Mouse (Mus musculus): ENCODE data around the gene Lsm7. TPM values are rescaled to one million over a fixed set of nuclear protein-coding genes. Genes with fewer than 3 reads are reported as not detected.
A peak's percentile ranks its signal among the peaks of the same experiment; 100 is the strongest.
"Not testable (repeated sequence)": the region's sequence is repeated elsewhere in the genome, so short reads cannot be mapped to it uniquely, and the experiment has no call there.

Lsm7 gene
- polyA plus RNA-seq, 1 experiment from 2014 or later: 218 TPM

GRCm38 (mm10) chr10:80836949-80837379, 18.0 kb downstream of the Lsm7 start:
- Histone ChIP-seq H3K9ac (ENCODE audit: low read depth, low read length) (no peak overlapping the region), H3K4me1 (ENCODE audit: control insufficient read depth, insufficient read depth, low read length) (peaks cover 31% of the 10 kb centered on the region), H3K27ac (ENCODE audit: low read depth, low read length) (peak overlapping the region; percentile 2; the same call in 1 of the 2 replicates), H3K9me3 (replicated peaks; ENCODE audit: control insufficient read depth, low read length) (no peaks in the 10 kb centered on the region), H3K4me3 (ENCODE audit: low read depth, low read length) (no peak overlapping the region), H3K36me3 (ENCODE audit: control insufficient read depth, insufficient read depth, low read length) (no peaks in the 10 kb centered on the region), H3K4me2 (no peak overlapping the region; the same call in 1 of the 2 replicates), H3K27me3 (ENCODE audit: control insufficient read depth, insufficient read depth, low read length) (peaks cover 57% of the 10 kb centered on the region)
- no peak for ATAC-seq (replicated peaks; ENCODE audit: insufficient number of reproducible peaks, low FRiP score, low TSS enrichment)
- 36% methylated on average over 7 of the region's 7 CpGs for WGBS (ENCODE audit: insufficient replicate concordance)

GRCm38 (mm10) chr10:80835617-80836016, 19.4 kb downstream of the Lsm7 start:
- Histone ChIP-seq H3K9ac (ENCODE audit: low read depth, low read length) (0 out of 2 replicates have a peak overlapping the region, but pooled peaks have one; percentile 17), H3K4me3 (ENCODE audit: low read depth, low read length) (peak overlapping the region; percentile 21; the same call in 1 of the 2 replicates), H3K27me3 (ENCODE audit: control insufficient read depth, insufficient read depth, low read length) (peaks cover 49% of the 10 kb centered on the region), H3K4me2 (no peak overlapping the region), H3K4me1 (ENCODE audit: control insufficient read depth, insufficient read depth, low read length) (peaks cover 40% of the 10 kb centered on the region), H3K9me3 (replicated peaks; ENCODE audit: control insufficient read depth, low read length) (no peaks in the 10 kb centered on the region), H3K27ac (ENCODE audit: low read depth, low read length) (no peak overlapping the region), H3K36me3 (ENCODE audit: control insufficient read depth, insufficient read depth, low read length) (no peaks in the 10 kb centered on the region)
- WGBS (ENCODE audit: insufficient replicate concordance): 50% methylated on average over 30 of the region's 30 CpGs
- ATAC-seq (replicated peaks; ENCODE audit: insufficient number of reproducible peaks, low FRiP score, low TSS enrichment): no peak

- peaks cover 7% of the 10 kb centered on the region for H3K36me3 ChIP-seq (ENCODE audit: control insufficient read depth, insufficient read depth, low read length)
- H3K9me3 ChIP-seq (replicated peaks; ENCODE audit: control insufficient read depth, low read length): no peaks in the 10 kb centered on the region
- 63% methylated on average over 7 of the region's 7 CpGs for WGBS (ENCODE audit: insufficient replicate concordance)
- H3K9ac ChIP-seq (ENCODE audit: low read depth, low read length): no peak overlapping the region
- peaks cover 49% of the 10 kb centered on the region for H3K4me1 ChIP-seq (ENCODE audit: control insufficient read depth, insufficient read depth, low read length)
- ATAC-seq (replicated peaks; ENCODE audit: insufficient number of reproducible peaks, low FRiP score, low TSS enrichment): no peak
- H3K27ac ChIP-seq (ENCODE audit: low read depth, low read length): no peak overlapping the region
- no peak overlapping the region for H3K4me2 ChIP-seq
- H3K27me3 ChIP-seq (ENCODE audit: control insufficient read depth, insufficient read depth, low read length): peaks cover 42% of the 10 kb centered on the region
- no peak overlapping the region for H3K4me3 ChIP-seq (ENCODE audit: low read depth, low read length)
Measured at GRCm38 (mm10) chr10:80832818-80833217, 22.2 kb downstream of the Lsm7 start.

- no peak for ATAC-seq (replicated peaks; ENCODE audit: insufficient number of reproducible peaks, low FRiP score, low TSS enrichment)
- Histone ChIP-seq H3K4me3 (ENCODE audit: low read depth, low read length) (no peak overlapping the region), H3K9ac (ENCODE audit: low read depth, low read length) (no peak overlapping the region), H3K4me2 (no peak overlapping the region), H3K4me1 (ENCODE audit: control insufficient read depth, insufficient read depth, low read length) (peaks cover 39% of the 10 kb centered on the region), H3K27me3 (ENCODE audit: control insufficient read depth, insufficient read depth, low read length) (peaks cover 30% of the 10 kb centered on the region), H3K27ac (ENCODE audit: low read depth, low read length) (no peak overlapping the region), H3K9me3 (replicated peaks; ENCODE audit: control insufficient read depth, low read length) (no peaks in the 10 kb centered on the region), H3K36me3 (ENCODE audit: control insufficient read depth, insufficient read depth, low read length) (peaks cover 7% of the 10 kb centered on the region)
- WGBS (ENCODE audit: insufficient replicate concordance): 3% methylated on average over 9 of the region's 9 CpGs
Measured at GRCm38 (mm10) chr10:80831136-80831535, 23.9 kb downstream of the Lsm7 start.

- no peak for ATAC-seq (replicated peaks; ENCODE audit: insufficient number of reproducible peaks, low FRiP score, low TSS enrichment)
- Histone ChIP-seq H3K27ac (ENCODE audit: low read depth, low read length) (no peak overlapping the region), H3K36me3 (ENCODE audit: control insufficient read depth, insufficient read depth, low read length) (peaks cover 7% of the 10 kb centered on the region), H3K4me1 (ENCODE audit: control insufficient read depth, insufficient read depth, low read length) (peaks cover 30% of the 10 kb centered on the region), H3K9me3 (replicated peaks; ENCODE audit: control insufficient read depth, low read length) (no peaks in the 10 kb centered on the region), H3K9ac (ENCODE audit: low read depth, low read length) (no peak overlapping the region), H3K4me3 (ENCODE audit: low read depth, low read length) (no peak overlapping the region), H3K4me2 (no peak overlapping the region; the same call in 1 of the 2 replicates), H3K27me3 (ENCODE audit: control insufficient read depth, insufficient read depth, low read length) (peaks cover 14% of the 10 kb centered on the region)
- WGBS (ENCODE audit: insufficient replicate concordance): 39% methylated on average over 1 of the region's 1 CpGs
Measured at GRCm38 (mm10) chr10:80829359-80830278, 25.4 kb downstream of the Lsm7 start.

- H3K4me3 ChIP-seq (ENCODE audit: low read depth, low read length); H3K9ac ChIP-seq (ENCODE audit: low read depth, low read length); H3K27ac ChIP-seq (ENCODE audit: low read depth, low read length); H3K9me3 ChIP-seq (replicated peaks; ENCODE audit: control insufficient read depth, low read length); H3K27me3 ChIP-seq (ENCODE audit: control insufficient read depth, insufficient read depth, low read length); ATAC-seq (replicated peaks; ENCODE audit: insufficient number of reproducible peaks, low FRiP score, low TSS enrichment); H3K36me3 ChIP-seq (ENCODE audit: control insufficient read depth, insufficient read depth, low read length): not testable (repeated sequence)
- 91% methylated on average over 9 of the region's 9 CpGs for WGBS (ENCODE audit: insufficient replicate concordance)
- Histone ChIP-seq H3K4me1 (ENCODE audit: control insufficient read depth, insufficient read depth, low read length) (peaks cover 30% of the 10 kb centered on the region), H3K4me2 (peak overlapping the region; percentile 99)
Measured at GRCm38 (mm10) chr10:80828587-80828986, 26.4 kb downstream of the Lsm7 start.

- Histone ChIP-seq H3K36me3 (ENCODE audit: control insufficient read depth, insufficient read depth, low read length) (peaks cover 7% of the 10 kb centered on the region), H3K27ac (ENCODE audit: low read depth, low read length) (no peak overlapping the region), H3K4me1 (ENCODE audit: control insufficient read depth, insufficient read depth, low read length) (peaks cover 30% of the 10 kb centered on the region), H3K4me2 (peak overlapping the region; percentile 99), H3K9ac (ENCODE audit: low read depth, low read length) (peak overlapping the region; percentile 90), H3K27me3 (ENCODE audit: control insufficient read depth, insufficient read depth, low read length) (no peaks in the 10 kb centered on the region), H3K4me3 (ENCODE audit: low read depth, low read length) (peak overlapping the region; percentile 76), H3K9me3 (replicated peaks; ENCODE audit: control insufficient read depth, low read length) (no peaks in the 10 kb centered on the region)
- 76% methylated on average over 10 of the region's 10 CpGs for WGBS (ENCODE audit: insufficient replicate concordance)
- ATAC-seq (replicated peaks; ENCODE audit: insufficient number of reproducible peaks, low FRiP score, low TSS enrichment): no peak
Measured at GRCm38 (mm10) chr10:80827870-80828420, 27.1 kb downstream of the Lsm7 start.

- Histone ChIP-seq H3K9ac (ENCODE audit: low read depth, low read length) (peak overlapping the region; percentile 90), H3K4me3 (ENCODE audit: low read depth, low read length) (peak overlapping the region; percentile 76), H3K9me3 (replicated peaks; ENCODE audit: control insufficient read depth, low read length) (no peaks in the 10 kb centered on the region), H3K27ac (ENCODE audit: low read depth, low read length) (peak overlapping the region; percentile 94), H3K27me3 (ENCODE audit: control insufficient read depth, insufficient read depth, low read length) (no peaks in the 10 kb centered on the region), H3K4me2 (peak overlapping the region; percentile 99), H3K36me3 (ENCODE audit: control insufficient read depth, insufficient read depth, low read length) (peaks cover 7% of the 10 kb centered on the region), H3K4me1 (ENCODE audit: control insufficient read depth, insufficient read depth, low read length) (peaks cover 30% of the 10 kb centered on the region)
- 8% methylated on average over 29 of the region's 29 CpGs for WGBS (ENCODE audit: insufficient replicate concordance)
- no peak for ATAC-seq (replicated peaks; ENCODE audit: insufficient number of reproducible peaks, low FRiP score, low TSS enrichment)
Measured at GRCm38 (mm10) chr10:80827063-80827869, 27.7 kb downstream of the Lsm7 start.

All from heart, embryonic 11.5 days (tissue).